Mouse (Mus musculus) forelimb bud, embryonic 11.5 days (tissue): ENCODE measurements around the gene Arid4a.

Source experiments
- DNase-seq: peaks from one replicate; pipeline ENCODE4 v3.0.0-alpha.2; 2012; ENCODE audit warnings: low read depth, low spot score

Arid4a gene

DNA sequence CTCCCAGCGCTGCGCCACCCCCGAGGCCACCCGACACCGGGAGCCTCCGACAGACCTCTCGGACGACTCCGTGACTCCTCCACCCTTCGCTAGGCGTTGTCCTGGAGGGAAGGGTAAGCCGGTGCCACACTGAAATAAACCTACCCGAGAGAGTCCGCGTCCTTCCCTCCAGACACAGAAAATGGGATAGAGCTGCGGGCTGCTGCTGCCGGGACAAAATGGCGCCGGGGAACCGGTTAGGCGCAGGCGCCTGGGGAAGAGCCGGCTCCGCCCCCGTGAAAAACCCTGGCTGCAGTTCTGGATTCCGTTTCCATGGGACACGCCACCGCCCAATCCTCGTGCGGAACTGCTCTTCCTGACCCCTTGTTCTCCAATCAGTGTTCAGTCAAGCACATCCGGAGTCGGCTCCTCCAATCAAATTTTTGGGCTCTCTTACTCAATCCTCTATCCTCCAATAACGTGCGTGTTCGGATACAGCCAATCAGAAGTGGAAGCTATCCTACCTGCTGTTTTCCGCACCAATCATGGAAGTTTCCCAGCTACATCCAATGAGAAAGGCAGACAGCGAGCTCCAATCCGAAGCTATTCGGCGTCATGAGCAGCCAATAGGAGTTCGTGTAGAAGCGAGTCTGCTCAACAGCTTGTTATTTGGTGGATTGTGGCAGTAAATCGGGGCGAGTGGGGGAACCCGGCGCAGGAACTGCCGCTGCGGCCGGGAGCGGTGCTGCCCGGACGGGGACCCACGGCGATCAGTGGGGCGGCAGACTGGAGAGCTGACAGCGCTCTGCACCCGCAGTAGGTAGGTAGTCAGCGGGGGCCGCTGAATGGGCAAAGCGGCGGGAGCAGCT is at the start of gene Arid4a:
TSS of gene Arid4a (plus strand) at position 628 of the 848 bp plus-strand sequence.
- DNase-seq: peak; percentile 100

DNA sequence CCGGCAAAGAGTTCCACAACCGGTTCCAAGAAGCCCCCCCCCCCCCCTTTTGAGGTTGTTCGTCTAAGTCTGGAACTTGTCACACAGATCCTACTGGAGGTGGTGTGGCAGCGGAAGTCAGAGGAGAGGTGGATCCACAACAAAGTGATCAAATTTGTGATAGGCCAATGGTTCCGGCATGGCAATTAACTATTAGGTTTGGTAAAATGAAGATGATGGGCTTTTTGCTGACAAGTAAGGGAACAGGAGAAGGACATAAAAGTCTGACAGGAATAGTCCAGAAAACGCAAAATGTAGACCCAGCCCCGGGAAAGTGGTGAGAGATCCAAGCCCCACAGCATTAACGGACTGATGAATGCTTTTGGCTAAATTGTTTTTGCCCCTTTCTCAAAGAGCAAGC is 48.2 kb upstream of the Arid4a start:
- no peak for DNase-seq

DNA sequence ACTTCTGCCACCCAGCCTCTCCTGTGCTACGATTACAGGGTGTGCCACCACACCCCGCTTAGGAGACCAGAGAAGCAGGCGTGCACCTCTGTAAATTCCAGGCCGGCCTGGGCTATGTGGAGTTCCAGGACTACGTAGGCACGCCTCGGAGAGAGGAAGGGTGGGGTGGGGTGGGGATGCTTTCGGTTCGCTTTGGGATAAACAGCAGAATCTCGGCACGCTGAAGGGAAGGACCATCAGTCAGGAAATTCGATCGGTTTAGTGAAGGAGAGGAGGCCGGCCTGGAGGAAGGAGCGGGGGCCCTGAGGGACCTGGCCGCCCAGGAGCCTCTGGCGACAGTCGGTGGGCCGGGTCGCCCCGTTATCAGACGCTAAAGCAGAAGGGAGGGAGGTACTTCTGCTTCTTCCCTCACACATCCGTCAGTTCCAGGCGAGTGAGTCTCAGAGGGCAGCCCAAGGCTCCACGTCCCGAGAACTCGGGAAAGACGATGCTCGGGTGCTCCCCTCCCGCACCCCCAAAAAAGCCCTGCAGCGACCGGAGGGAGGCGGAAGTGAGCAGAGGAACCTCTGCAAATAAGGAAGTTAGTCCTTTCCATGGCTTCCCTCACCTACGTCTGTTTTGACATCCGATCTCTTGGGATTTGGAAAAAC is 47.5 kb upstream of the Arid4a start:
- peak; percentile 51 for DNase-seq

DNA sequence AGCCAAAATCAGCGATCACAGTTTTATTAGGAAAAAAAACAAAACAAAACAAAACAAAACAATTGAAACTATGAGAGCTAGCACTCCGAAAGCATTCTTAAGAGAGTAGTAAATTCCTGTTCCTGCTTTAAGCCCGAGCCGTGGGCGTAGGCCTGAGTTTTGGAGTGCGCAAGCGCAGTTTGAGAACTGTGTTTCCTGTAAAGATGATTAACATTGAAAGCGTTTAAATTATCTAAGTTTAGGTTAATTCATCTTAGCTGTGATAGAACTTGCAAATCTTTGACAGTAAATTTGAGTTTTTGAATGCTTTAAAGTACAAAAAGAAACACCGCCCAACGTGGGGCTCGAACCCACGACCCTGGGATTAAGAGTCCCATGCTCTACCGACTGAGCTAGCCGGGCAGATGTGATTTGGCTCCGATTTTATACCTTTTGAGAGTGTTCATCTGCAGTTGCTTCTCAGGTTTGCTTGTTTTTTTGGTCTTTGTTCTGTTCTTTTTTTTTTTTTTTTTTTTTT is 46.9 kb upstream of the Arid4a start:
- peak; percentile 93 for DNase-seq

DNA sequence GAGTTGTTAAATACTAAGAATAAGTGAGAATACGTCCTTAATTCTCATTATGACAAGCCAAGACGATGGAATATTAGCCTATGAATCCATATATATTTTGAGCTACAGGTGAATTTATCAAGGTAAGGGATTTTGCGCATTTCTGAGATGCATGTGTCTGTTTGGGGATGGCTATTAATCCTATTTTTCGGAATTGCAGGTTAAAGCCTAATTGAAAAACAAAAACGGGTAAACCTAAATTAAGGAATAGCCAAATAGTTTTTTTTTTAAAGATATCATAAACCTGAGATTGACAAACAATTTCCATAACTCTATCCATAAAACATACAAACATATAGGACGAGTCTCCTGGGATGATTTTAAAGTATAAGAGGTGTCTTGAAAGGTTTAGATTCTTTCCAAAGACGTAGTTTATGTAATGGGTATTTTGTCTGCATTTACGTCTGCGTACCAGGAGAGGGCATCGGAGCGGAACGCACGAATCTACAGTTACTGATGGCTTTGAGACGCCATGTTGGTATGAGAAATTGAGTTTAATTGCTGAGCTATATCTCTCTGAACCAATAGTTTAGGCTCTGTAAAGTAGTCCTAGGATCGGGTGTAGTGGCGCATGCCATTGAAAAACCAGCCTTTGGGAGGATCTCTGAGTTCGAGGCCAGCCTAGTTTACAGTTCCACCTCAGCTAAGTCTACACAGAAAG is 46.2 kb upstream of the Arid4a start:
- peak; percentile 83 for DNase-seq

DNA sequence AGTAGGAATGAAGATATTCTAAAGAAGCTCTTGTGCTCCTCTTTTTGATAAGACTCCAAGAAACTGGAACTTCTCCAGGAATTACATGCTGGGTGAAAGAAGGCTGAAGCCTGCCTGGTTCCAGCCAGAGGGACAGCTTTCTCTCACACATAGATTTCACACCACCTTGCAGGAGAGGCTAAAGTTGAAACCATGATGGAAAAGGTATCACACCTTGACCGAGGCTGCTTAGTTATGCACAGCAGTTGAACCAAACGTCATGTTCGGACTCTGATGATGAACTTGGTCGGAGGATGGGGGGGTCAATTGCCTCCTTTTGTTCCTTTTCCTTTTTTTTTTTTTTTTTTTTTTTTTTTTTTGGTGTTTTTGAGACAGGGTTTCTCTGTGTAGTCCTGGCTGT is 42.0 kb upstream of the Arid4a start:
- no peak for DNase-seq

DNA sequence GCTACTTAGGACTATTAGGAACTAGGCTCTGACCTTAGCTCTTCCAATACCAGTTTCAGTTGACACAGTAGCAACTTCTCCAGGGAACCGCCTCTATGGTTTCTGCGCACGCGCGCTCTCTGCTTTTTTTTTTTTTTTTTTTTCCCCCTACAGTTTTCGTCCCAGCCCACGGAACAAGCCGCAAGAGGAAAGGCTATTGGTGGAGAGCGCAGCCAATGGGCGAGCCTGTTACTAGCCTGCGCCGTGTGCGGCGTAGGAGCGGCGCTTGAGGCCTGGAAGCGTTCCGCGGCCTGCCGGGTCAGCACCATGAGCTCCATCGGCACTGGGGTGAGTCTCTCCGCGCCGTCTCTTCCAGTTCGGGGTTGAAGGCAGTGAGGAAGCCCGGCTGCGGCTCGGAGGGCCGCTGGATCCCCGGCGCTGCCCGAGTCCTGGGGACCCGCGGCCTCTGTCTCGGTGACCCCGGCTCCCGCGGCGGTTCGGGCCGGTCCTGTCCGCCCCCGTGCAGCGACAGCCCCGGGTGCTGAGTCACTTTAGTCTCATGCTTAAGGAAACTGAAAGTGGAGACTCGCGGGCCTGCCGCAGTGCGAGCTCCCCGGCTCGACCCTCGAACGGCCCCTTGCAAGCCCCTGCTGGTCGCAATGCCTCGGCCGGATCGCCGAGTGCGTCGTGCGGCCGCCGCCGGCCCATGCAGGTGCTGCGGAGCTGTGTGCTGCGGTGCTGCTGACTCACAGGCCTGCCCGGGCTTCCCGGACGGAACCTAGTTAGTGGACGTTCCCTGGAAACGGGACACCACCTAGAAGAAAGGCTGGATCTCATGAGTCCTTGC is 41.1 kb upstream of the Arid4a start, which contains the start of gene Psma3:
TSS of gene Psma3 (plus strand) at position 181 of the 826 bp plus-strand sequence.
- DNase-seq: peak; percentile 95

DNA sequence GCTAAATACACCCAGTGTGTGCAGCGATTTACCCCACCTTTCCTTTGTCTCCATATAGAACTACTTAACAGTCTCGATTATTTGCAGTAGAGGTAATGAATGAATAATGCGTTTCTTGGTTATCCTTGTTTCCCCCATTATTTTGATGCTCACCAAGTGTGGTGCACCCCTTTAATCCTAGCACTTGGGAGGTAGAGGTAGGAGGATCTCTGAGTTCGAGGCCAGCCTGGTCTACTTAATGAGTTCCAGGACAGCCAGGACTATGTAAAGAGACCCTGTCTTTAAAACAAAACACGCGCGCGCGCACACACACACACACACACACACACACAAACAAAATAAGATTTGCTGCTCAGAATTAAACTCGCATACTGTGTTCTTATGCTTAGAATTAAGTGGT is 40.4 kb upstream of the Arid4a start:
- peak; percentile 12 for DNase-seq

DNA sequence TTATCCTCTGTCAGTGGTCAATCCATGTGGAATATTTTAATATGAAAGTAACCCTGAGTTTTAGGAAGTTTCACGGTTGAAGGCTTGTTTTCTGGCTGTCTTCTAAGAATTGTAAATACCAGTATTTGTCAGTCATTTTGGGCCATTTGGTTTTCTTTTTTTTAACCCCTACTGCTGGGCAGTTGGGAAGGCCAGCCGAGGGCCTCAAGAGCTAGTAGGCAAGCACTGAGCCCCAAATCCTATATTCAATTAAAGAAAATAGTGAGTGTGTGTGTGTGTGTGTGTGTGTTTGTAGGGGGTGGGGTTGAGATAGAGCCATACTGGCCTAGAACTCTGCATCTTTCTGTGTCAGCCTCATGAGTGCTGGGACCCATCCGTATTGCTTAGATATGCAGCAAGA is 39.9 kb upstream of the Arid4a start:
- no peak for DNase-seq

DNA sequence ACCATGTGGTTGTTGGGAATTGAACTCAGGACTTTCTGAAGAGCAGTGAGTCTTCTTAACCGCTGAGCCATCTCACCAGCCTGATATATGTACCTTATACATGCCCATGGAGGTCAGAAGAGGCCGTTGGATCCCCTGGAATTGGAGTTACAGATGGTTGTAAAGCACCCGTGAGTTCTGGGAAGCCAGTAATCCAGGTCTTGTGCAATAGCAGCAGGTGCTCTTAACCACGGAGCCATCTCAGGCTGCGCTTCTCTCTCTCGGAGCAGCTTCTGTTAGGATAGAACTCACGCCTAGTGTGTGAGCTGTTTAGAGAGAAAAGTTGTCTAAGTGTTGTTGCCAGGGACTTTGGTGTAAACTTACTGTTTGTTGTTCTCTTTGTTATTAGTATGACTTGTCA is 37.4 kb upstream of the Arid4a start:
- DNase-seq: no peak

DNA sequence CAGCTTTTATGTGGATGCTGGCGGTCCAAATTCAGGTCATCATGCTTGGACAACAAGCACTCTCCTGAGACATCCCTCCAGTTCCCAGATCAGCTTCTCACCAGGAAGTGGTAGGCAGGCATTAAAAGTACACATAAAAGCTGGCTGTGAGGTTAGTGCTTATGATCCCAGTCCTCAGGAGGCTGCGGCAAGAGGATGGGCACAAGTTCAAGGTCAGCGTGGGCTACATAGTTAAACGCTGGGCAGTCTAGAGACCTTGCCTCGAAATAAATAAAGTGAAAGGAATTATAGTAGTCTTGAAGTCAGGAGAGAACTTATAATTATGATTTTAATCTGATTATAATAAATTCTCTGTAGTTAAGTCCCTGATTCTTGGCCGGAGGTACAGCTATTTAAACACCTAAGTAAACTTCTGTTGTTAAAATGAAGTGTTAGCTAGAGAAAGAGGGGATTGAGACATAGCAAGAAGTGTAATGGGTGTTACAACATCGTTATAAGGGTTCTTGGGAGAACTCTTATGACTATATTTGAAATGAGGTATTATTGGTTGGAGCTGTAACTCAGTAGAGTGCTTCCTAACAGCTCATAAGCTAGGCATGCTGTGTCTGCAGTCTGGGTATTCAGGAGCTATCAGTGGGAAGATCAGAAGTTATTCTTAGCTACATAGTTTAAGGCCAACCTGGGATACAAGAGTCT is 30.8 kb upstream of the Arid4a start:
- no peak for DNase-seq

DNA sequence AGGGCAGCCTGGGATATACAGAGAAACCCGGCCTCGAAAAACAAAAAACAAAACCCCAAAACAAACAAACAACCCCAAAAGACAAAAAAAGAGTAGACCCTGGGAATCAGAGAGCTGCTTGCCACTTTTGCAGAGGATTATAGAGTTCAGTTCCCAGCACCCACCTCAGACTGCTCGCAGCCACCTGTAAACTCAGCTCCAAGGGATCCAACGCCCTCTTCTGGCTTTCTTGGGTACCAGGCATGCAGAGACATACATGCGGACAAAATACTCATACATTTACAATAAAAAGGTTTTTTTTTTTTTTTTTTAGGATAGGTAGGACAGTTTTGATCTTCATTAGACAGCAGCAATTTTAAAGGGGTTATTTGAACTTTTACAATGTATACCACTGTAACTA is 18.6 kb upstream of the Arid4a start:
- DNase-seq: no peak

DNA sequence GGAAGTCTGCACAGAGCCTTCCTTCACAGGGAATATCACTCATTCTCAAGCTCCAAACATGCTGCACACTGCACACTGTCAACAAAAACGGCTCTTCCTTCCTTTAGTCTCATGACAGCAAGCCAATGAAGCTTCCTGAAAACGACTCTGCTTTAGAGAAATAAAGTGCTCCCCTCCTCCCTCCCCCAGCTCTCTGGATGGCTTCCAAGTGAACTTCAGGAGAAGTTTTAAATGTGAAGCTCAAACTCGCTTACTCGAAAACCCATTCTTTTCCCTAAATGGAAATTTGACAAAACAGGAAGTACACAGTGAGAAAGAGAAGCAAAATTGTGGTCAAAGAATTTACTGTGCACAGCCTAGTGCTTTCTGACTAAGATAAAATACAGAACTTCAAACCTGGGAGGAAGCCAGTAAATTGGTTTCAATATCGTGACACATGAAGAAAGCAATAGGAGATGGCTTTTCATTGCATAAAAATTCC is 16.3 kb upstream of the Arid4a start:
- no peak for DNase-seq

DNA sequence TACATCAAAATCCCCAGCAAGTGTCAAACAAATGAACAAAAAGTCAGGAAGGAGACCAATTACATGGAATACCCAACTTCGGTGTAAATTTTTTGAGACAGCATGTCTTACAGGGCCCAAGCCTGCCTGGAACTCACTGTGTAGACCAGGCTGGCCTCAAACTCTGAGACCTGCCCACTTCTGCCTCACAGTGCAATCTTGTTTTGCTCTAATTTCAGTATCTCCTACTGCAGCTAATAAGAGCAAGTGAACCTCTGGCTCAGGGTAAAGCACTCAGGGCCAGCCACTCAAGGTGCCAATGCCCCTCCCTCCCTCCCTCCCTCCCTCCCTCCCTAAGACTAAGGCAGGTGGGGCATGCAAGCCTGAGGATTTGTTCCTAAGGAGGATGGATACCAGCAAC is 15.4 kb upstream of the Arid4a start:
- no peak for DNase-seq

DNA sequence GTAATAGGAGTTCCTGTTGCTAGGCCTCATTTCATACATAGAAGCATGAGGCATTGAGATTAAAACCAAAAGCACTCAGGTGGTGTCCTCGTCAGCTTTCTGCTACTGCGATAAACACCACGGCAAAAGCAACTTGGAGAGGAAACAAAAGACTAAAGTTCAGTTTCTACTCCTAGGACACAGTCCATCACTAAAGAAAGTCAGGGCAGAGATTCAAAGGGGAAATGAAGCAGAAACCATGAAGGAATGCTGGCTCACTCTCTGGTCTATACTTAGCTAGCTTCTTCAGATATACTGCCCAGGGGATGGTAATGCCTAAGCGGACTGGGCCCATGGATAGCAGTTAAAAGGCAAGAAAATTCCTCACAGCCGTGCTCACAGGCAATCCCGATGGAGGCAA is 14.3 kb upstream of the Arid4a start:
- no peak for DNase-seq

DNA sequence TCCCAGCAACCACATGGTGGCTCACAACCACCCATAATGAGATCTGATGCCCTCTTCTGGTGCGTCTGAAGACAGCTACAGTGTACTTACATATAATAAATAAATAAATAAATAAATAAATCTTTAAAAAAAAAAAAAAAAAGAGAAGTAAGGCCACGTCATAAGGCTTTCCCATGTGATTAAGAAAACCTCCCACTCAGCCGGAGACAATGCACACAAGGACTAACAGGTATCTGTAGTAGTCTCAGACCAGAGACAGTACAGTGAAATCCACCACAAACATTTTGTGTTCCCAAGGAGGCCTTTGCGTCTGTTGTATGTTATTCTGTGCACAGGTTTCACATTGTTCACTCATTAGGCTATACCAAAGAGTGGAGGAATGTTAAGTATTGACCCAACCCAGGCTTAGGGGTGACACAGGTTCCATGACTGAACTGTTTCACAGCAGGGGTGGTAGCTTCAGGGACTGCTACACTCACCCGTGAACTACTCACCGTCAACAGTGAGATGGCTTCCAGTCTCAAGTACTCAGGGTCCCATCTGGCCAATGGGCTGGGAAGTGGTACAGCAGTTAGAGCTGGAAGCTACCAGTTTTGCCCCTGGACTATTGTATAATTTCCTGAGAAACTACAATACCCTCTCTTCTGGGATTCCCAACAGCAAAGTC is 11.9 kb upstream of the Arid4a start:
- no peak for DNase-seq

DNA sequence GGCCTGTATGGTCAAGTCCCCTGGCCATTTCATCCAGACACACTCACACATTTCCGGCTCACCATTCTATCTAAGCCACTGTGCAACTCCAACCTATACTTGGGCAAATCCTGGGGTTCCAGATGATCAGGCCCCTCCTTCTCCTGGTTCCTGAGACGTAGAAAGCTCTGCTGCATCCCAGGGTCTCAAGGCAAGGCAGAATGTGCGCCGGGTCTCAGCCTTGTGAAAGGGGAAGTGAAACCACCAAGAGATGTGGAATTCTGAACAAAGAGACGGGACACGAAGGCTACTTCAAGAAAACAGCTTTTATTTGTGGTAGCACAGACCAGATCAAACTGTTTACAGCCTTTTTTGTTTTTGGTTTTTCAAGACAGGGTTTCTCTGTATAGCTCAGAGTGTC is 9.6 kb upstream of the Arid4a start:
- DNase-seq: no peak

DNA sequence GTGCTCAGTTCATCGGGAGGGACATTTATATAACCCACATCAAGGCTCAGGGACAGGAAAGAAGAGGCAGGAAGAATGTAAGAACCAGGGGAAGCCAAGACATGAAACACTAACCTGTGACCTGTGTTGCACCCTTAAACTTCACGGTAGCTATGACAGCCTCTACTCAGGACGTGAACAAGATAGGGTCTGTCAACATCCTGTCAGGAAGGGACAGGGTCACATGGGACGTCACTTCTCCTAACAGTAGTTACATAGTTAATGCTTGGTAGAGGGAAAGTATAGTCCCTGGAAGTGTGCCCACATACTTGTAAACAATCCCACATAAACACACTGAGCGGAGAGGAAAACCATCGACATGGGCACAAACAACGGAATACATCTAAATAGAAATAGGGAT is 8.9 kb upstream of the Arid4a start:
- no peak for DNase-seq

DNA sequence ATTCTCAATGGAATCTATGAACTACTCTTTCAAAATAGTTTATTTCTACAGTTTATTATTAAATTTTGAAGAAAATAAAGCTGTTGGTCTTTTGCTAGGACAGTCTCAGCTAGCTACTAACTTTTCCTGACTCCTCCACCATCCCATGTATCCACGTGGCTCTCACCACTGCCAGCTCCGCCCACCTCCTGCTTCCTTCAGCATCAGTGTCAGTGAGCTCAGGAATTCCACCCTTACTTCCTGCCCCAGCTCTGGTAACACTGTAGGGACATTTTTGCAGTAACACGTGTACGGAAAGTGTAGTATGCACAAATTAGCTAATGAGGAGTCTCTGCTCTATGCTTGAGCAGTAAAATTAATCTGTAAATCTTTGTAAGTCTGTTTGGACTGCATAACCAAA is 6.0 kb upstream of the Arid4a start:
- DNase-seq: no peak

DNA sequence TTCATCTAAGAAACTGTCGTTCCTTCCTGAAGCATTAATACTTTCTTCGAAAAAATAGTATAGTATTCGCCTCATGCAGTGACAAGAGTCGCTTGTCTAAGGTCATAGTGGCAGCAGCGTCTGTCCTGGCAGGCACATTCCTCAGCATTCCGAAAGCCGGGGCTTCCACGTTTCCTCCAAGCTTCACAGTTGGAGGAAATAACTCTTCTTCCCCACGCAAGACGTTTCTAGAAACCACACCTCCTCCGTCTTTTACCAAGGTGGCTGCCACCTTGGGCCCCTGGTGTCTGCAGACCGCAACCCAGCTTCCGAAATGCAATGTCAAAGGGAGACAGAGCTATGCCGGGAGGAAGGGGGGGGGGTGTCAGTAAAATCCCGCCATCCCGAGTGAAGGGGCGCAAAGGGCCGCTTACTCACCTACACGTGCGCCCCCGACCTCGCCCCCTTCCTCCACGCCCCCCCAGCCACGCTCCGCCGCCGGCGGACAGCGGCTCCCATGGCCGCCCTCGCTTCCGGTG is 886 bp upstream of the Arid4a start:
- DNase-seq: no peak
